Mouse (Mus musculus) stomach, embryonic 14.5 days (tissue): ENCODE measurements at regions not wholly inside any gene's neighbourhood (a gene's known extent, or its start where the extent isn't known, plus 50 kb on each side); places are given as distances from the start of the nearest gene placed in this dataset.

Experiments used
- ATAC-seq: fragments of 200-750 bp; cut with Nextera tagmentation; 2 replicates; pipeline ENCODE4 v1.8.0; 2017; ENCODE audit warnings: low read depth, moderate TSS enrichment; ENCODE audit not compliant: insufficient number of reproducible peaks, insufficient read depth, low FRiP score
- H3K27ac ChIP-seq: fragments of 300-500 bp; sonication (generic); 2 replicates; pipeline ENCODE4 v1.5.1; 2014; ENCODE audit warnings: mild to moderate bottlenecking, low read length, moderate library complexity, mixed read lengths
- H3K27me3 ChIP-seq: fragments of 300-500 bp; sonication (generic); 2 replicates; pipeline ENCODE4 v1.6.1; 2014; ENCODE audit warnings: low read length, control low read depth, mixed read lengths; ENCODE audit not compliant: control insufficient read depth, insufficient read depth
- H3K36me3 ChIP-seq: fragments of 300-500 bp; sonication (generic); 2 replicates; pipeline ENCODE4 v1.6.1; 2014; ENCODE audit warnings: mild to moderate bottlenecking, control low read depth, low read length, moderate library complexity, mixed read lengths; ENCODE audit not compliant: control insufficient read depth, insufficient read depth
- H3K4me1 ChIP-seq: fragments of 300-500 bp; sonication (generic); 2 replicates; pipeline ENCODE4 v1.6.1; 2014; ENCODE audit warnings: low read length, control low read depth, mixed read lengths; ENCODE audit not compliant: control insufficient read depth, insufficient read depth
- H3K4me2 ChIP-seq: fragments of 300-500 bp; sonication (generic); replicated peaks from 2 replicates; pipeline ENCODE4 v1.6.1; 2014; ENCODE audit warnings: low read depth, low read length, control low read depth
- H3K4me3 ChIP-seq: fragments of 300-500 bp; sonication (generic); 2 replicates; pipeline ENCODE4 v1.5.1; 2014; ENCODE audit warnings: low read depth, low read length, control low read depth
- H3K9ac ChIP-seq: fragments of 300-500 bp; sonication (generic); replicated peaks from 2 replicates; pipeline ENCODE4 v1.6.1; 2014; ENCODE audit warnings: low read depth, mild to moderate bottlenecking, control low read depth, low read length, moderate library complexity, mixed read lengths
- H3K9me3 ChIP-seq: fragments of 300-500 bp; sonication (generic); 2 replicates; pipeline ENCODE4 v1.6.1; 2016; ENCODE audit warnings: low read depth, low read length, control low read depth; ENCODE audit not compliant: control insufficient read depth
- WGBS: fragments of 180-500 bp; shearing (Covaris S2); extraction: QIAGEN DNeasy Blood & Tissue Kit; methylation state at CpG from one replicate; pipeline ENCODE4 v1.1.7; 2014; 5-methylcytosine and 5-hydroxymethylcytosine counted together

DNA sequence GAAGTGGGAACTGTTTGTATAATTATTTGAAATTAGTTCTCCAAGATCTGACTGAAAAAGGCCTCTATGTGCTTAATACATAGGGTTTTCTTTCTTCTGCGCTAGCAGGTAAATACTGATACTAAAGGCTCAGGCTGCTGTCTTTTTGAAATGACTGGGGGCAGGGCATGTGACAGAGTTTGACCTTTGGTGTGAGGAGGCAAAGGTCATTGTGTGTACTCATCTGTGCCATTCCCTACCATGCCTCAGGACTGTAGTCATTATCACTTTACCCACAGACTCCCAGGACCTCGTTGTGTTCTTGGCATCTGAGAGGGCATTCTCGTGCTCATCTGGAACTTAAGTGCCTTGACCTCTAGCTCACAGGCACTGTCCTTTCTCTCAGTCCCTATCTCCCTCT is 88.5 kb downstream of the Sox1 start:
- WGBS = 70% methylated on average over 3 of the region's 3 CpGs
- H3K4me2 ChIP-seq = no peak overlapping the region
- no peak overlapping the region for H3K9ac ChIP-seq
- no peak for ATAC-seq
- no peaks in the 10 kb centered on the region for H3K36me3 ChIP-seq
- H3K4me1 ChIP-seq = no peaks in the 10 kb centered on the region
- H3K27ac ChIP-seq = no peak overlapping the region
- H3K9me3 ChIP-seq = no peaks in the 10 kb centered on the region
- peaks cover 7% of the 10 kb centered on the region; the same call in 1 of the 2 replicates for H3K27me3 ChIP-seq
- no peak overlapping the region for H3K4me3 ChIP-seq

DNA sequence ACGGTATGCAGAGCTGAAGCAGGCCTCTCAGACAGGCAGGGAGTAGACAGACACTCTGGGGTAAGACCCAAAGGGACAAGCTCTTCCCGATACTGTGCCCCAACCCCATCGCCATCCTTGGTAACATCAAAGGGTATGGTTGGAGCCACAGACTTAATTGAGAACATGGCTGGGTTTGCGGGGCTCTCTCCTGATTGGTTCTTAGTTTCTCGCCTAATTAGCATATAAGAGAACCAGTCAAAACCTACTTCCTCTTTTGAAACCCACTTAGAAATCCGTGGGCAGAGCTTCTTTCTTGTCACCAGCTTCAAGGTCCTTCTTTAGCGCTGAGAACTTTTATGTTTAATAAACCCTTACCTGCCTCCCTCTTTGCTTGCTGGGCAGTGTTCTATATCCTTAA is 87.5 kb upstream of the Spaca7 start:
- H3K27ac ChIP-seq = no peak overlapping the region
- no peak for ATAC-seq
- no peak overlapping the region for H3K4me2 ChIP-seq
- peaks cover 3% of the 10 kb centered on the region; the same call in 1 of the 2 replicates for H3K27me3 ChIP-seq
- no peak overlapping the region for H3K4me3 ChIP-seq
- WGBS = 83% methylated on average over 7 of the region's 7 CpGs
- H3K4me1 ChIP-seq = no peaks in the 10 kb centered on the region
- no peak overlapping the region for H3K9ac ChIP-seq
- H3K9me3 ChIP-seq = no peaks in the 10 kb centered on the region
- H3K36me3 ChIP-seq = no peaks in the 10 kb centered on the region

DNA sequence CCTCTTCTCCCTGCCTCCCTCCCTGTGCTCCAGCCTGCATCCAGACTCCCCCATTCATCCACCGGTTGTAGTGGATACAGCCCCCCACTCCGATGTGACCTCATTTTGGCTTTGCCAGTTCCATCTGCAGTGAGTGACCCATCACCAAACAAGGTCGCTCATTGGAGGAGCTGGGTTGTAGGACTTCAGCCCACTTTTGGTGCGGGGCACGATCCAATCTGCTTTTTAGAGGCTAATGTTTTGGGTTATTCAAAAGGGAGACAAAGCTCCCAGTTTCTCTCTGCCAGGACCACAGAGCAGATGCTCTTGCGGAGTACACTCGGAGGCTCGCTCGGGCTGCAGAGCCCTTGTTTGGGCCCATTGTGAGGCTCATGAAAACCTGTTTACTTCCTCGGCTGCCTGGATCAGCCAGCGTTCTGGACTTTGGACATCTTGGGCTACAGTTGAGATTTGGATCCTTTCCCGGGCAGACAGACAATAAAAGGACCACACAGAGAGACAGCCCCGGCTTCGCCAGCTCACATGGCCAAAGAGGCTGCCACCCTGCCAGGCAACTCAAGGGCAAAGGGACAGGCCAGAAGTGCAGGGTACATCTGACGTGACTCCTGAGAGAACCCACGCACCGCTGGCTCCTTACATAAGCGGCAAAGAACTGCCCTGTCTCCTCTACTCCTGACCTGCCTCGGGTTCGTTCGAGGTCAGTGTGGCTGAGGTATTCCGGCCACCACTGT is 86.3 kb upstream of the Spaca7 start:
- no peaks in the 10 kb centered on the region; the same call in 1 of the 2 replicates for H3K27me3 ChIP-seq
- WGBS = 71% methylated on average over 22 of the region's 22 CpGs

DNA sequence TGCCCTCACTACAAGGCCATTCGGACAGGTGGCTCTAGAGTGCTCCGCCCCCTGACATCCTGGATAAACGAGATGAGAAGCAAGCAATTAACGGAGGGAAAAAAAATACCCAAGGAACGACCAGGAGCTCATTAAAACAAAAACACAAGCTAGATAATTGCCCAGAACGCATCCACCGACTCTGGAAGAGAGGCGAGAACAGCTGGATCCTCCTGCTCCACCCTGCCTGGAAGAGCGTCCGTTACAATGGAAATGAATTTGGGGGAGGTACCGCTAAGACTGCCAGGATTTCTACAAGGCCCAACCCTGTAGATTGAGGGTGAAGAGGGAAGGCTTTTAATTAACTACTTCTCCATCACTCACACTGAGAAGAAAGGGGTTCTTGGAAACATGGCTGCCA is 85.6 kb upstream of the Spaca7 start:
- Histone ChIP-seq H3K4me2 (no peak overlapping the region), H3K27me3 (no peaks in the 10 kb centered on the region; the same call in 1 of the 2 replicates), H3K27ac (no peak overlapping the region), H3K9me3 (no peaks in the 10 kb centered on the region), H3K9ac (no peak overlapping the region), H3K4me3 (no peak overlapping the region), H3K4me1 (no peaks in the 10 kb centered on the region), H3K36me3 (no peaks in the 10 kb centered on the region)
- ATAC-seq = no peak
- WGBS = 46% methylated on average over 11 of the region's 11 CpGs

More for the DNA sequence above, 86.3 kb upstream of the Spaca7 start:
- Histone ChIP-seq H3K9me3 (no peaks in the 10 kb centered on the region), H3K4me1 (no peaks in the 10 kb centered on the region), H3K27ac (no peak overlapping the region), H3K4me2 (no peak overlapping the region), H3K36me3 (no peaks in the 10 kb centered on the region), H3K9ac (no peak overlapping the region), H3K4me3 (no peak overlapping the region)
- ATAC-seq = peak; percentile 14; the same call in 1 of the 2 replicates

DNA sequence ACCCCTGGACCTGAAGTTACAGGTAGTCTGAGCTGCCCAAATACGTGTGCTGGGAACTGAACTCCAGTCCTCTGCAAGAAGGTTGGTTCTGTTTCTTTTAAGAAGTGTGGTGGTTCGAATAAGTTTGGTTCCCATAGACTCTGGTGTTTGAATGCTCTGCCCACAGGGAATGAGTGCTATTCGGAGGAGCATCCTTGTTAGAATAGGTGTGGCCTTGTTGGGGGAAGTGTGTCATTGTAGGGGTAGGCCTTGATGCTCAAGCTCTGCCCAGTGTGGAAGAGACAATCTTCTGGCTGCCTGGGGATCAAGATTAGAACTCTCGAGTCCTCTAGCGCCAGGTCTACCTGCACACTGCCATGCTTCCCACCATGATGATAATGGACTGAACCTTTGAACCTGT is 83.6 kb upstream of the Spaca7 start:
- Histone ChIP-seq H3K4me2 (no peak overlapping the region), H3K27ac (no peak overlapping the region), H3K27me3 (0 out of 2 replicates have a peak, but pooled peaks cover 5% of the 10 kb centered on the region), H3K4me1 (no peaks in the 10 kb centered on the region), H3K4me3 (no peak overlapping the region), H3K9me3 (no peaks in the 10 kb centered on the region), H3K9ac (no peak overlapping the region), H3K36me3 (no peaks in the 10 kb centered on the region)
- WGBS = 90% methylated on average over 5 of the region's 5 CpGs
- ATAC-seq = no peak

DNA sequence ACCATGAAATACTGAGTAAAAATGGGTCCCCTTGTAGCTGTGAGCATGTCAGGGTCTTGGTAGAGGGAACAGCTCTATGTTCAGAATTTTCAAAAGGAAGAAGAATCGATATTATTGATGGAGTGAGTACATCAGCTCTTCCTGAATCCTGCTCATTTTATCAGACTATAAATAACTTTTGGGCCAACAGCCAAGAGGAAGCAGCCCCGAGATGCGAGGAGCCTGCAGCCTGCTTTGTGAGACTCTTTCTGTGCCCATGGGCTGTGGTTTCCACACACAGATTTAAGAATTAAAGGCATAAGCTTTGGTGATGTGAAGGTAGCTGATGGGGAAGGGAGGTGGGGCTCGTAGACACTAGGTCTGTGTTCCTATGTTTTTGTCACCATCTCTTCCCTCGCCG is 81.4 kb upstream of the Spaca7 start:
- Histone ChIP-seq H3K36me3 (no peaks in the 10 kb centered on the region), H3K4me1 (no peaks in the 10 kb centered on the region), H3K27ac (no peak overlapping the region), H3K4me2 (no peak overlapping the region), H3K9me3 (no peaks in the 10 kb centered on the region), H3K9ac (no peak overlapping the region), H3K27me3 (0 out of 2 replicates have a peak, but pooled peaks cover 5% of the 10 kb centered on the region), H3K4me3 (no peak overlapping the region)
- 67% methylated on average over 6 of the region's 6 CpGs for WGBS
- no peak for ATAC-seq

DNA sequence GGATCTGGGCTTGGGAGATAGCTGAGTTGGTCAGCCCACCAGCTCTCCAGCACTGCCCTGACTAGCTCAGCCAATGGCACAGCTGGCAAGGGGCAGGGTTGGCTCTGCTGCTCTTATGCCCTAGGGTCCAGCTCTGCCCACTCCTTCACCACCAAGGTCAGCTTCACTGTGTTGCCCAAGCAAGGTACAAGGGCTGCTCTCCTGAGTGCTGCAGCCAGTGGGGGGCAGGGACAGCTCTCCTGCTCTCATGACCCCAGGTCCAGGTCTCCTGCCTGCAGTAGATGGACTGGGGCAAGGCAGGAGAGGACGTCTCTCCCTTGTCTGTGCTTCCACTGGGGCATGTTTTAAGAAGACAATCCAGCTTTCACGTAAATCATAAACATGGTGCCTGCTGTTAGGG is 80.4 kb upstream of the Spaca7 start:
- no peaks in the 10 kb centered on the region for H3K4me1 ChIP-seq
- H3K9ac ChIP-seq = no peak overlapping the region
- H3K36me3 ChIP-seq = no peaks in the 10 kb centered on the region
- 61% methylated on average over 2 of the region's 2 CpGs for WGBS
- ATAC-seq = no peak
- H3K27ac ChIP-seq = no peak overlapping the region
- H3K4me2 ChIP-seq = no peak overlapping the region
- no peaks in the 10 kb centered on the region for H3K9me3 ChIP-seq
- H3K27me3 ChIP-seq = 0 out of 2 replicates have a peak, but pooled peaks cover 5% of the 10 kb centered on the region
- no peak overlapping the region for H3K4me3 ChIP-seq

DNA sequence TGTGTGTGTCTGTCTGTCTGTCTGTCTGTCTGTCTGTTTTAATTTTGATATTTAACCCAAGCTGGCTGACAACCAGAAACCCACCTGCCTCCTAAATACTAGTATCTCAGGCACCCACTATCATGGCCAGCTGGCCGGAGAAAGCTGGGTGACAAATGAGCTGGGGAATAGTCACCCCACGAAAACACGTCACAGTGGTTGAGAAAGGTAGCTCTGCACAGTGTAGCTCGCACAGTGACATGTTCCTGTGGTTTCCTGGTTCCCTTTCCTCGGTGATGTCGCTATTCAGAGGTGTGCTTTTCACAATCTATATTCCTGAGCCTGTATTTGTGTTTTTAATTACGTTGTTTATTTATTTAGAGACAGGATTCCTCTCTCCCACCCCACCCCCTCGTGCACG is 78.3 kb upstream of the Spaca7 start:
- Histone ChIP-seq H3K27me3 (peaks cover 8% of the 10 kb centered on the region; the same call in 1 of the 2 replicates), H3K4me3 (no peak overlapping the region), H3K9ac (no peak overlapping the region), H3K9me3 (no peaks in the 10 kb centered on the region), H3K4me1 (no peaks in the 10 kb centered on the region), H3K4me2 (no peak overlapping the region), H3K36me3 (no peaks in the 10 kb centered on the region), H3K27ac (no peak overlapping the region)
- WGBS = 61% methylated on average over 9 of the region's 9 CpGs
- ATAC-seq = no peak

DNA sequence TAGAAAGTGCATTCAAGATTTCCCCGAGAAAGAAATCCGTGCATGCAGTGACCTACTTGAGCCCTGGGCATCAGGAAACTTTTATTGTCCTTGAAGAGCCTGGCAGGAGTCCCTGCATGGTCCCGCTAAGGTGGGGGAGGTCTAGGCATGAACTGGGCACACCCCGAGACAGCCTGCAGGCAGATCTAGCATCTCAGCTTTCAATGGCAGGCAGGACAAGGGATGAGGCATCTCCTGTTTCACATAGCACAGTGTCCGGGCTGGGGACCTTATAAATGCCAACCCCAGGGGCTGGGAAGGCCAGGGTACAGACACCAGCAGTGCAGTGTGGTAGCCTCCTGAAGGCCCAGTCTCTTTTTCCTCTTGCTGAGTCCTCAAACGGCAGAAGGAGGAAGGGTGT is 75.4 kb upstream of the Spaca7 start:
- H3K27ac ChIP-seq = no peak overlapping the region
- 8% methylated on average over 6 of the region's 6 CpGs for WGBS
- no peak for ATAC-seq
- H3K4me1 ChIP-seq = 0 out of 2 replicates have a peak, but pooled peaks cover 4% of the 10 kb centered on the region
- no peak overlapping the region for H3K4me3 ChIP-seq
- peaks cover 32% of the 10 kb centered on the region for H3K27me3 ChIP-seq
- no peaks in the 10 kb centered on the region for H3K36me3 ChIP-seq
- H3K9ac ChIP-seq = no peak overlapping the region
- no peak overlapping the region for H3K4me2 ChIP-seq
- no peaks in the 10 kb centered on the region for H3K9me3 ChIP-seq
